In genomic region chr13:109632387-109633036, GRCm38 (mm10) we compare ENCODE assay signal across 8 mouse cellular contexts.
A peak's percentile ranks its signal among the peaks of the same experiment; 100 is the strongest.
DNase-seq lines count a peak whose midpoint lies in the region; TF ChIP-seq lines count a peak whose summit lies in the region.

No protein-coding gene starts in this region.

- 28% methylated on average over 7 of the region's 7 CpGs for WGBS in heart, adult 2 months
- 7% methylated on average over 7 of the region's 7 CpGs for WGBS in limb, embryonic 10.5 days
- WGBS in cerebellum, adult 2 months = 57% methylated on average over 7 of the region's 7 CpGs

- no peak for TF ChIP-seq CTCF in heart, adult 2 months (IDR thresholded peaks at IDR 0.05)
- no peak for TF ChIP-seq CTCF in cerebellum, adult 2 months (IDR thresholded peaks at IDR 0.05; ENCODE audit: borderline replicate concordance, insufficient read depth, low read depth, low read length)

- no peak for TF ChIP-seq POLR2A in heart, adult 2 months (IDR thresholded peaks at IDR 0.05; ENCODE audit: insufficient read depth, low read depth, low read length)
- TF ChIP-seq POLR2A in cerebellum, adult 2 months (IDR thresholded peaks at IDR 0.05; ENCODE audit: borderline replicate concordance, insufficient read depth, low read length) = no peak

- H3K9ac ChIP-seq in heart, adult 2 months (ENCODE audit: low read depth, low read length) = no peak overlapping the region

- no peaks in the 10 kb centered on the region for H3K36me3 ChIP-seq in heart, adult 2 months (ENCODE audit: control insufficient read depth, insufficient read depth, low read length)
- no peaks in the 10 kb centered on the region for H3K36me3 ChIP-seq in limb, embryonic 10.5 days

- no peak overlapping the region; the same call in 1 of the 2 replicates for H3K27ac ChIP-seq in heart, adult 2 months
- H3K27ac ChIP-seq in limb, embryonic 10.5 days = peak overlapping the region; percentile 77
- H3K27ac ChIP-seq in cerebellum, adult 2 months (ENCODE audit: insufficient read depth, low read length) = no peak overlapping the region

- no peaks in the 10 kb centered on the region for H3K27me3 ChIP-seq in heart, adult 2 months (ENCODE audit: control insufficient read depth, insufficient read depth, low read length)
- no peaks in the 10 kb centered on the region for H3K27me3 ChIP-seq in limb, embryonic 10.5 days (ENCODE audit: low read depth, poor library complexity, severe bottlenecking)
- no peaks in the 10 kb centered on the region for H3K27me3 ChIP-seq in cerebellum, adult 2 months (ENCODE audit: control insufficient read depth, insufficient read depth, low read length)

- H3K4me1 ChIP-seq in heart, adult 2 months (ENCODE audit: control insufficient read depth, insufficient read depth, low read length) = peaks cover 1% of the 10 kb centered on the region; the same call in 1 of the 2 replicates
- peaks cover 32% of the 10 kb centered on the region for H3K4me1 ChIP-seq in limb, embryonic 10.5 days
- peaks cover 2% of the 10 kb centered on the region; the same call in 1 of the 2 replicates for H3K4me1 ChIP-seq in cerebellum, adult 2 months (ENCODE audit: control insufficient read depth, insufficient read depth, low read length)

- H3K4me3 ChIP-seq in heart, adult 2 months = peak overlapping the region; percentile 8; the same call in 1 of the 2 replicates
- H3K4me3 ChIP-seq in limb, embryonic 10.5 days = no peak overlapping the region
- no peak overlapping the region for H3K4me3 ChIP-seq in cerebellum, adult 2 months (replicated peaks; ENCODE audit: insufficient read depth, low read depth, low read length)

- DNase-seq in heart, adult 2 months = peak; percentile 23 to 35
- no peak for DNase-seq in heart, adult 11 months
- DNase-seq in gastrocnemius, adult 8-10 months (ENCODE audit: low spot score in 2 of 2) = peak; percentile 35 to 59
- DNase-seq in limb, embryonic 10.5 days (ENCODE audit: low spot score) = peak; percentile 59
- peak; percentile 34 for DNase-seq in mesoderm, embryonic 11.5 days (ENCODE audit: low read depth, low spot score)
- DNase-seq in cerebellum, adult 11-12 months = no peak
- no peak for DNase-seq in cerebellum, adult 2 months
- no peak for DNase-seq in layer of hippocampus, postnatal 25 days (ENCODE audit: extremely low spot score in 1 of 2, low spot score in 1 of 2)

- no peak for TF ChIP-seq EP300 in heart, adult 2 months (IDR thresholded peaks at IDR 0.05; ENCODE audit: insufficient read depth, low read depth, low read length)

- H3K79me2 ChIP-seq in heart, adult 2 months (replicated peaks; ENCODE audit: control insufficient read depth, insufficient read depth, low read length) = no peaks in the 10 kb centered on the region

- H3K9me3 ChIP-seq in limb, embryonic 10.5 days (replicated peaks) = no peaks in the 10 kb centered on the region

- intact Hi-C loops in heart, adult 2 months (cut with DNase I) = no loop called here

Comparison
In these comparisons a context has a peak if more than half of its experiments do, and no peak if none do; other contexts are left out.
1. DNase-seq: peak in heart, adult 2 months (2 of 2), gastrocnemius, adult 8-10 months (2 of 2), limb, embryonic 10.5 days (single experiment) and mesoderm, embryonic 11.5 days (single experiment); none in heart, adult 11 months (single experiment), cerebellum, adult 11-12 months (single experiment), cerebellum, adult 2 months (0 of 2) and layer of hippocampus, postnatal 25 days (0 of 2).